Mouse (Mus musculus) heart, postnatal 0 days (tissue): ENCODE data around the gene Tmeff2. TPM values are rescaled to one million over a fixed set of nuclear protein-coding genes. Genes with fewer than 3 reads are reported as not detected.

ENCODE experiments used
- ATAC-seq: fragments of 200-750 bp; cut with Nextera tagmentation; 2 replicates; pipeline ENCODE4 v1.8.0; 2017; ENCODE audit warnings: low read depth, moderate number of reproducible peaks, moderate library complexity; ENCODE audit not compliant: insufficient read depth
- DNase-seq: peaks from one replicate; pipeline ENCODE4 v3.0.0-alpha.2; 2016; ENCODE audit warnings: low spot score
- H3K27ac ChIP-seq: fragments of 300-500 bp; sonication (generic); 2 replicates; pipeline ENCODE4 v1.5.1; 2014; ENCODE audit warnings: low read depth, mild to moderate bottlenecking
- H3K27me3 ChIP-seq: fragments of 300-500 bp; sonication (generic); 2 replicates; pipeline ENCODE4 v1.6.1; 2014; ENCODE audit warnings: low read length, mixed read lengths; ENCODE audit not compliant: control insufficient read depth, insufficient read depth
- H3K36me3 ChIP-seq: fragments of 300-500 bp; sonication (generic); replicated peaks from 2 replicates; pipeline ENCODE4 v1.6.1; 2014; ENCODE audit warnings: low read length, mixed read lengths; ENCODE audit not compliant: control insufficient read depth, insufficient read depth
- H3K4me1 ChIP-seq: fragments of 300-500 bp; sonication (generic); 2 replicates; pipeline ENCODE4 v1.6.1; 2014; ENCODE audit warnings: antibody characterized with exemption; ENCODE audit not compliant: control insufficient read depth, insufficient read depth
- H3K4me2 ChIP-seq: fragments of 300-500 bp; sonication (generic); 2 replicates; pipeline ENCODE4 v1.6.1; 2014; ENCODE audit warnings: low read depth, mild to moderate bottlenecking, low read length, moderate library complexity
- H3K4me3 ChIP-seq: fragments of 300-500 bp; sonication (generic); 2 replicates; pipeline ENCODE4 v1.5.1; 2014; ENCODE audit warnings: low read depth, low read length
- H3K9ac ChIP-seq: fragments of 300-500 bp; sonication (generic); replicated peaks from 2 replicates; pipeline ENCODE4 v1.6.1; 2014; ENCODE audit warnings: low read depth, low read length, mixed read lengths
- H3K9me3 ChIP-seq: fragments of 300-500 bp; sonication (generic); replicated peaks from 2 replicates; pipeline ENCODE4 v1.6.1; 2016; ENCODE audit warnings: low read length; ENCODE audit not compliant: control insufficient read depth
- CTCF ChIP-seq: IDR thresholded peaks from 2 replicates; pipeline ENCODE4 v1.5.1; 2016; ENCODE audit warnings: antibody characterized with exemption, control low read depth, low read depth
- EP300 ChIP-seq: IDR thresholded peaks from 2 replicates; pipeline ENCODE4 v1.6.1; 2016; ENCODE audit warnings: antibody characterized with exemption, low read depth
- WGBS: fragments of 180-500 bp; shearing (Covaris S2); extraction: QIAGEN DNeasy Blood & Tissue Kit; methylation state at CpG from one replicate; pipeline ENCODE4 v1.1.7; 2014; 5-methylcytosine and 5-hydroxymethylcytosine counted together
- polyA plus RNA-seq: library from polyadenylated mRNA; unstranded; fragments of >200 nt; fragmentation: Nextera tagmentation; extraction: Ambion mirVana; gene quantifications from 2 replicates; pipeline ENCODE4 v1.2.1, GENCODE M21; 2015
- total RNA-seq: library from RNA; depleted of rRNA; stranded (reverse); fragments of >200 nt; gene quantifications from 2 replicates; pipeline ENCODE4 v1.2.3, GENCODE M21; 2014; ENCODE audit warnings: low replicate concordance

The Tmeff2 gene
- total and polyA plus RNA-seq, 2 experiments from 2014 or later = 0.23 to 0.51 TPM

GRCm38 (mm10) chr1:51074076-51074475, 173.6 kb downstream of the Tmeff2 start:
- TF ChIP-seq EP300 (no peak), CTCF (no peak)
- no peak for DNase-seq
- no peak for ATAC-seq
- Histone ChIP-seq H3K27ac (no peak overlapping the region), H3K4me2 (no peak overlapping the region), H3K27me3 (no peaks in the 10 kb centered on the region), H3K4me3 (no peak overlapping the region), H3K4me1 (no peaks in the 10 kb centered on the region), H3K9me3 (no peaks in the 10 kb centered on the region), H3K36me3 (no peaks in the 10 kb centered on the region), H3K9ac (no peak overlapping the region)
- 85% methylated on average over 3 of the region's 3 CpGs for WGBS

- ATAC-seq (no peak), DNase-seq (no peak)
- WGBS = 78% methylated on average over 15 of the region's 15 CpGs
- Histone ChIP-seq H3K9me3 (no peaks in the 10 kb centered on the region), H3K36me3 (no peaks in the 10 kb centered on the region), H3K4me2 (no peak overlapping the region), H3K27me3 (no peaks in the 10 kb centered on the region), H3K4me1 (no peaks in the 10 kb centered on the region), H3K27ac (no peak overlapping the region), H3K4me3 (no peak overlapping the region), H3K9ac (no peak overlapping the region)
- no peak for TF ChIP-seq EP300
- no peak for TF ChIP-seq CTCF
Observed at GRCm38 (mm10) chr1:51075785-51076771, 175.6 kb downstream of the Tmeff2 start.

- Histone ChIP-seq H3K36me3 (no peaks in the 10 kb centered on the region), H3K4me3 (no peak overlapping the region), H3K27me3 (no peaks in the 10 kb centered on the region), H3K9me3 (no peaks in the 10 kb centered on the region), H3K4me2 (no peak overlapping the region), H3K9ac (no peak overlapping the region), H3K4me1 (no peaks in the 10 kb centered on the region), H3K27ac (no peak overlapping the region)
- WGBS = 70% methylated on average over 2 of the region's 2 CpGs
- ATAC-seq = no peak
- no peak for DNase-seq
- TF ChIP-seq EP300 (no peak), CTCF (no peak)
Observed at GRCm38 (mm10) chr1:51088921-51089320, 188.5 kb downstream of the Tmeff2 start.

GRCm38 (mm10) chr1:51089803-51090202, 189.4 kb downstream of the Tmeff2 start:
- no peak overlapping the region for H3K4me2 ChIP-seq
- no peaks in the 10 kb centered on the region for H3K27me3 ChIP-seq
- no peak overlapping the region for H3K4me3 ChIP-seq
- no peaks in the 10 kb centered on the region for H3K4me1 ChIP-seq
- WGBS = 89% methylated on average over 3 of the region's 3 CpGs
- TF ChIP-seq EP300 (no peak), CTCF (no peak)
- no peak for DNase-seq
- no peak for ATAC-seq
- H3K27ac ChIP-seq = no peak overlapping the region
- no peaks in the 10 kb centered on the region for H3K9me3 ChIP-seq
- no peaks in the 10 kb centered on the region for H3K36me3 ChIP-seq
- no peak overlapping the region for H3K9ac ChIP-seq

- H3K4me1 ChIP-seq = no peaks in the 10 kb centered on the region
- no peaks in the 10 kb centered on the region for H3K27me3 ChIP-seq
- no peak for DNase-seq
- no peaks in the 10 kb centered on the region for H3K36me3 ChIP-seq
- no peak overlapping the region for H3K4me2 ChIP-seq
- H3K27ac ChIP-seq = no peak overlapping the region
- TF ChIP-seq CTCF (no peak), EP300 (no peak)
- WGBS = 76% methylated on average over 4 of the region's 4 CpGs
- H3K9me3 ChIP-seq = no peaks in the 10 kb centered on the region
- ATAC-seq = no peak
- no peak overlapping the region for H3K9ac ChIP-seq
- H3K4me3 ChIP-seq = no peak overlapping the region
Observed at GRCm38 (mm10) chr1:51090212-51090761, 189.8 kb downstream of the Tmeff2 start.
